In genomic region chr4:155238276-155238675, GRCm38 (mm10) we compare ENCODE assay signal across 10 mouse cellular contexts. TPM values are rescaled to one million over a fixed set of nuclear protein-coding genes. Genes with fewer than 3 reads are reported as not detected.
DNase-seq lines count a peak whose midpoint lies in the region; ATAC-seq lines count a peak whose summit lies in the region.
"Had no signal": no experiment of that assay in that cellular context is flagged by ENCODE, and none has a peak within 500 bp of the region (broad histone marks: within the 10 kb centered on the region; RNA-seq: fewer than 3 reads in every experiment).

No protein-coding gene starts in this region.

- no peaks in the 10 kb centered on the region for H3K9me3 ChIP-seq in hindbrain, embryonic 10.5 days
- no peaks in the 10 kb centered on the region for H3K9me3 ChIP-seq in hindbrain, embryonic 11.5 days (ENCODE audit: control insufficient read depth, low read length)
- H3K9me3 ChIP-seq in kidney, embryonic 15.5 days (replicated peaks): no peaks in the 10 kb centered on the region
- H3K9me3 ChIP-seq: embryonic facial prominence, embryonic 12.5 days had no signal

- no peaks in the 10 kb centered on the region for H3K36me3 ChIP-seq in hindbrain, embryonic 10.5 days
- H3K36me3 ChIP-seq in hindbrain, embryonic 11.5 days (ENCODE audit: control insufficient read depth, insufficient read depth, low read length): no peaks in the 10 kb centered on the region
- H3K36me3 ChIP-seq in kidney, embryonic 15.5 days: no peaks in the 10 kb centered on the region
- H3K36me3 ChIP-seq: embryonic facial prominence, embryonic 12.5 days had no signal

- no peak overlapping the region for H3K4me2 ChIP-seq in hindbrain, embryonic 11.5 days (replicated peaks; ENCODE audit: low read depth, low read length)
- peak overlapping the region; percentile 33; the same call in 1 of the 2 replicates for H3K4me2 ChIP-seq in kidney, embryonic 15.5 days
- H3K4me2 ChIP-seq: embryonic facial prominence, embryonic 12.5 days had no signal

- H3K27ac ChIP-seq in hindbrain, embryonic 10.5 days: peak overlapping the region; percentile 9; the same call in 1 of the 2 replicates
- H3K27ac ChIP-seq in hindbrain, embryonic 11.5 days (ENCODE audit: low read depth, low read length): no peak overlapping the region
- peak overlapping the region; percentile 99 for H3K27ac ChIP-seq in kidney, embryonic 15.5 days
- H3K27ac ChIP-seq: embryonic facial prominence, embryonic 12.5 days had no signal

- 0 out of 2 replicates have a peak, but pooled peaks cover 6% of the 10 kb centered on the region for H3K27me3 ChIP-seq in hindbrain, embryonic 10.5 days (ENCODE audit: insufficient read depth, poor library complexity, severe bottlenecking)
- H3K27me3 ChIP-seq in hindbrain, embryonic 11.5 days (ENCODE audit: control insufficient read depth, insufficient read depth, low read length): no peaks in the 10 kb centered on the region
- H3K27me3 ChIP-seq in kidney, embryonic 15.5 days: 0 out of 2 replicates have a peak, but pooled peaks cover 3% of the 10 kb centered on the region
- H3K27me3 ChIP-seq: embryonic facial prominence, embryonic 12.5 days had no signal

- intact Hi-C loops in gastrocnemius, postnatal 14 days (cut with DNase I; ENCODE audit: low total_unique reads): no loop called here

- H3K4me1 ChIP-seq in hindbrain, embryonic 10.5 days (replicated peaks): peaks cover 44% of the 10 kb centered on the region
- H3K4me1 ChIP-seq in hindbrain, embryonic 11.5 days (replicated peaks; ENCODE audit: control insufficient read depth, insufficient read depth, low read length): peaks cover 10% of the 10 kb centered on the region
- H3K4me1 ChIP-seq in kidney, embryonic 15.5 days: peaks cover 55% of the 10 kb centered on the region

- WGBS in hindbrain, embryonic 10.5 days: 80% methylated on average over 5 of the region's 5 CpGs
- 78% methylated on average over 5 of the region's 5 CpGs for WGBS in hindbrain, embryonic 11.5 days
- 47% methylated on average over 5 of the region's 5 CpGs for WGBS in kidney, embryonic 15.5 days

- no peak for ATAC-seq in hindbrain, embryonic 11.5 days (ENCODE audit: low FRiP score)
- peak; percentile 42 for ATAC-seq in kidney, embryonic 15.5 days (replicated peaks; ENCODE audit: low FRiP score)

- no peak for DNase-seq in hindbrain, embryonic 10.5 days (ENCODE audit: low spot score)
- DNase-seq in hindbrain, embryonic 11.5 days (ENCODE audit: low spot score): no peak
- peak; percentile 65 for DNase-seq in gastrocnemius, postnatal 14 days
- DNase-seq in lung, postnatal 25 days (ENCODE audit: low spot score): peak; percentile 78
- no peak for DNase-seq in layer of hippocampus, adult 11-12 months (ENCODE audit: low spot score)
- DNase-seq in cerebellum, adult 9-11 months: no peak
- DNase-seq in natural killer cell, adult 2 months (ENCODE audit: low spot score in 2 of 2): no peak
- DNase-seq: adrenal gland, postnatal 25 days had no signal

- no peak overlapping the region for H3K9ac ChIP-seq in hindbrain, embryonic 11.5 days (ENCODE audit: low read depth, low read length)
- no peak overlapping the region for H3K9ac ChIP-seq in kidney, embryonic 15.5 days
- H3K9ac ChIP-seq: embryonic facial prominence, embryonic 12.5 days had no signal

- H3K4me3 ChIP-seq in hindbrain, embryonic 10.5 days: no peak overlapping the region
- H3K4me3 ChIP-seq in hindbrain, embryonic 11.5 days (ENCODE audit: low read depth, low read length): no peak overlapping the region
- no peak overlapping the region for H3K4me3 ChIP-seq in kidney, embryonic 15.5 days (replicated peaks)
- H3K4me3 ChIP-seq: embryonic facial prominence, embryonic 12.5 days had no signal

RNA-seq across cellular contexts. Expression of gene Faap20, which starts 11.3 kb away (rescaled TPM):
- 115 and 118 TPM in 2 replicates for polyA plus RNA-seq in hindbrain, embryonic 10.5 days (2016; fragmentation: Nextera tagmentation; extraction: Ambion mirVana)
- polyA plus RNA-seq in hindbrain, embryonic 11.5 days (2014; fragmentation: Nextera tagmentation; extraction: Ambion mirVana): 99.0 and 99.3 TPM in 2 replicates
- 10 to 100 TPM; 11.9 to 15.3 TPM for total RNA-seq in gastrocnemius, postnatal 14 days (2021)
- polyA plus RNA-seq in kidney, embryonic 15.5 days (2015; fragmentation: Nextera tagmentation; extraction: Ambion mirVana): 66.2 and 68.8 TPM in 2 replicates

RNA-seq across cellular contexts. Expression of gene Ski, which starts 15.9 kb away (rescaled TPM):
- 9.3 and 10.1 TPM in 2 replicates for polyA plus RNA-seq in hindbrain, embryonic 10.5 days (2016; fragmentation: Nextera tagmentation; extraction: Ambion mirVana)
- 13.4 and 21.0 TPM in 2 replicates for polyA plus RNA-seq in hindbrain, embryonic 11.5 days (2014; fragmentation: Nextera tagmentation; extraction: Ambion mirVana)
- total RNA-seq in gastrocnemius, postnatal 14 days (2021): 10 to 100 TPM; 41.6 to 51.6 TPM
- 14.7 and 16.9 TPM in 2 replicates for polyA plus RNA-seq in kidney, embryonic 15.5 days (2015; fragmentation: Nextera tagmentation; extraction: Ambion mirVana)

Comparison
In these comparisons a context has a peak if more than half of its experiments do, and no peak if none do; other contexts are left out.
1. DNase-seq: peak in gastrocnemius, postnatal 14 days (single experiment) and lung, postnatal 25 days (single experiment); none in hindbrain, embryonic 10.5 days (single experiment), hindbrain, embryonic 11.5 days (single experiment), layer of hippocampus, adult 11-12 months (single experiment), cerebellum, adult 9-11 months (single experiment) and natural killer cell, adult 2 months (0 of 2).